Mouse (Mus musculus): Measurements from ENCODE around the gene Col8a2.

Gene Col8a2

DNA sequence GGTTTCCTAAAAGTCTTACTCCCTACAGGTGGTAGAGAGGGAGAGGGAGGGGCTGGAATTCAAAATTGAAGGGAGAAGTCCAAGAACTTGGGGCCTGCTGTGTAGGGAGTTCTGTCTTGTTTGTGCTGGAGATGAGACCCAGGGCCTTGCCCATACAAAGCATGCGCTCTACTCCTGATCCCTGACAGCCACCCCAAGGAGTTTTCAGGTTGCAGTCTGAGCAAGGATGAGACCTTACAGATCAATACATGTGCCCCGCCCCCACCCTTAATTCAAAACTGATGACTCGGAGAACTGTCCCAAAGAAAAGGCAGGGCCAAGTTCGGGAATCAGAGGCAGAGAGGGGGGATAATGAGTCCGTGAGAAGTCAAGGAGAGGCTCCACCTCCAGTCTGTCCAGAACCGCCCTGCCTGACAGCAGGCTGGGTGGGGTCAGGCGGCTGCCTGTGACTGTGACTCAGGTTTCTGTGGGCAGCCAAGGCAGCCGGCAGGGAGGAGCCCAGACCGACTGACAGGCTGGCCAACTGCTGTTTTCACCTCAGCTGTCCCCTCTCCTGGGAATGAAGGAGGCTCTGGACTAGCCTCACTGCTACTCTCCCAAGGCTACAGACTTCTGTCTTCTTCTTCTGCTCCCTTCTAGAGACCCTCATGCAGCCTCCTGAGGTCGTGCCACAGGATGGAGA lies 25.9 kb upstream of the Col8a2 start:
- in situ Hi-C loops (cut with MboI, MseI), result loop anchor here (5.0 kb wide), 1 partner anchor 33 kb away; no protein-coding TSS in a partner anchor

DNA sequence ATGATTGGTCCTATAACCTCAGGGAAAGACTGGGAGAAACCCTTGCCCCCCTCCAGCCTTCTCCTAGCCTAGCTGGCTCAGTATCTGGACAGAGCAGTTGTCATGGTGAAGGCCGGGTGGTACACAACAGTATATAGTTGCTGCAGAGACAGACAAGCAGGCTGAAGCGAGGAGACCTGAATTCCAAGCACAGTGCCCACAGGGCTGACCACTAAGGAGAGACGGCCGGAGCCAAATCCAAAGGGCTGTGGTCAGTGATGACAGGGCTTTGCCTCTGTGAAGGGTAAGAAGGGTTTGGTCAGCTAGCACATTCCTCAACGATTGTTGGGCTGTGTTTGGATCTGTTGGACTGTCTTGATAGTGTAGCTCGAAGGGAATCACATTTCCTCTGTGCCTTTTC lies 25.3 kb upstream of the Col8a2 start:
- in situ Hi-C loops (cut with MboI, MseI), result loop anchor here (5.0 kb wide), 1 partner anchor 34 kb away; no protein-coding TSS in a partner anchor

DNA sequence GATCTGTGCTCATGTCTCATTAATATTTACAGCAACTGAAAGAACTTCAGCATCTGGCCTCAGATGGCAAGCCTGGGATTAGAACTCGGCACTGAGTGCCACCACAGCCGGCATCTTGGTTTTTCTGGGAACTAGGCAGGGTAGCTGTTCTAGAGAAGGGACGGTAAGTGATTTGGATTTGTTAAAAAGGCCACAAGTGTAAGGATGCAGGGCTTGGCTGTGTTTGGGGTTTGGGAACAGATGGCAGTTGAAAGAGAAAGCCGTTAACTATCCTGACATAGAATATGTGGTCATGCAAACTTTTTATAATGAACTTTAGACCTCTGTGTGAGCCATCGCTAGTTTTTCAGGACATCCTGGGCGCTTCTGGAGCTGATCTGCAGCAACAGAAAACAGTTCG lies 24.9 kb upstream of the Col8a2 start:
- in situ Hi-C loops (cut with MboI, MseI), result loop anchor here (5.0 kb wide), 1 partner anchor 34 kb away; no protein-coding TSS in a partner anchor

DNA sequence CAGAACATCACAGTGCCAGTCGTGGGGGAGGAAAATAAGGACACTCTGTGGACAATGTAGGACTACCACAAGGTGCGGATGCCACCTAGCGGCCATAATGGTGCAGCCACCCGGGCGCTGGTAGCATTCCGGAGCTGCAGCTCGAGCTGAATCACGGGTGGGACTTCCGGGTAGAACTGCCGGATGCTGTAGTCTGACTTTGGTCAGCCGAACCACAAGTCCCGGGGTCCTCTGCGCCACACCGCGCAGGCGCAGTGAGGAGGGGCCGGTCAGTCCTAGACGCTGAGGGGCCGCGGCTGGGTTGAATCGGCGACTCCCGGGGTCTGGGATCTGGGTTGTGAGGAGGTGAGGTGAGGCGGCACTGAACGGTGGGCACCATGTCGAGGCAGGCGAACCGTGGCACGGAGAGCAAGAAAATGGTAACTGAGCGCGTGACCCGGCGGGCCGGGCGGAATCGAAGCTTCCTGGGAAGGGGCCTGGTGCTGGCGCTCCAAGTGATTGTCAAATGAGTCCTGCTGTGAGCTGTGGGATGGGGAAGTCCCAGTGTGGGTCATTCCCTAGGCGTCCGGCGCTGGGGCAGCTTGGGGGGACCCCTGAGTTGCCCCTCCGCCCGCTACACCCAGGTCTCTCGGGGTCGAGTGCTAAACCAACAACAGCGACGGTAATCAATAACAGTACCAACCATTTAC lies 24.3 kb upstream of the Col8a2 start, which contains the start of gene Trappc3:
Gene Trappc3, plus strand, starts transcription at position 207 of the 689 bp plus-strand sequence.
- in situ Hi-C loops (cut with MboI, MseI), result loop anchor here (5.0 kb wide), 1 partner anchor 35 kb away; no protein-coding TSS in a partner anchor

DNA sequence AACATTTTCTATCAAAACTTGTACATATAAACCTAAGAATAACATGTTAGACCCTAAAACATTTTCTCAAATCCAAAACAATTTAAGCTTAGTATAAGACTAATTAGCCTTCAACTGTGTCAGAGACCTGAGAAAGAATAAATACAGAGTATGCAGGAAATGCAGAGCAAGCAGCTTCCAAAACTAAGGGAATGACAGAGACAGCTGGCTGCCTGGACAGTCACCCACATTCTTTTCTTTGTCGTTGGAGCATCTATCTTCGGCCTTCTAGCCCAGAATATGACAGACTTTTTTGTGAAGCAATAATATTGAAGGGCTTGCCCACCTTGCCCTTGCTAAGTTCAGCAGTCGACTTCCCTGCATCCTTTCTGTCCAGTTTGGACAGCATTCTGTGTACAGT lies 17.3 kb upstream of the Col8a2 start:
- in situ Hi-C loops (cut with MboI, MseI), result no loop called here

DNA sequence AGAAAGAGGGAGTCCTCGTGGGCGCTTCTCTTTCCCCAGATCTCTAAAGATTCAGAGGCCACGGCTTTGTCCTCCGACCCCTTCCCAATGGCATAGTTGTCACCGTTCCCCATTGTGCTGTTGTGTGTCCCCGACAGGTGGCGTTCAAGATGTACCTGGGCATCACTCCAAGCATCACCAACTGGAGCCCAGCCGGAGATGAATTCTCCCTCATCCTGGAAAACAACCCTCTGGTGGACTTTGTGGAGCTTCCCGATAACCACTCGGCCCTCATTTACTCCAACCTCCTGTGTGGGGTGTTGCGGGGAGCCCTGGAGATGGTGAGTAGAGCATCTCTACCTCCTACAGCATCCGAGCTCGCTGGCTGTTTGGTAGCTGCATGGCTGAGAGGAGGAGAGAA lies 12.8 kb upstream of the Col8a2 start:
- in situ Hi-C loops (cut with MboI, MseI), result no loop called here

DNA sequence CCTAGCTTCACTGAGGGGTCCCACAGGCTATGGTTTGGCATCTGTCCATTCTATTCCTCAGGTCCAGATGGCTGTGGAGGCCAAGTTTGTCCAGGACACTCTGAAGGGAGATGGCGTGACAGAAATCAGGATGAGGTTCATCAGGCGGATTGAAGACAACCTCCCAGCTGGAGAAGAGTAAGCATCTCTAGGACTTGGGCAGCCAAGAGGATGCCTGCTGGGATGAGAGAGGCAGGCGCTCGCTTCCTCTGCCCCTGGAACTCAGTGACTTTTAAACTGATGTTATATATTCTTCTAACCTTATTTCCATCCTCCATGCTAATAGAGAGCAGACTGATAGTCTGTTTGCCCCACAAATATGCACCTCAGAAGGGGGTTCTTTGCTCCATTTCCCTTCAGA lies 11.5 kb upstream of the Col8a2 start:
- in situ Hi-C loops (cut with MboI, MseI), result no loop called here

DNA sequence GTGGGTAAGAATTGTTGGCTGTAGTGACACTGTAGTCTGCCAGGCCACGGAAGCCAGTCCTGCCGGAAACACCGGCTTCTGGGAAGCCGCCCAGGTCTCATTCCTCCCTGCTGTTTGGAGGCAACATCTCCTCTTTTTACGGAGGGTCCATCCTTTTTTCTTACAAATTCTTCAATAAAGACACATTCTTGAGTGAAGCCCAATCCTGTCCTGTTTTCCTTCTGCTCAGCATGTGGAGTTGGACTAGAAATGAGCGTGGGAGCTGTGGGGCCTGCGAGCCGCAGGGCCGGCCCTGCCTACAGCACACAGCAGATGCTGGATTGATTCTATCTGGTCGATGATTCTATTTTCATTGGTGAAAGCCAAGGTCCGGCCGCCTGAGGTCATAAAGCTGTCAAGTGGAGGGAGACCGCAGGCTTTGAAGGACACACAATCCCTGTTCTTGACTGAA lies 10.9 kb upstream of the Col8a2 start:
- in situ Hi-C loops (cut with MboI, MseI), result no loop called here

DNA sequence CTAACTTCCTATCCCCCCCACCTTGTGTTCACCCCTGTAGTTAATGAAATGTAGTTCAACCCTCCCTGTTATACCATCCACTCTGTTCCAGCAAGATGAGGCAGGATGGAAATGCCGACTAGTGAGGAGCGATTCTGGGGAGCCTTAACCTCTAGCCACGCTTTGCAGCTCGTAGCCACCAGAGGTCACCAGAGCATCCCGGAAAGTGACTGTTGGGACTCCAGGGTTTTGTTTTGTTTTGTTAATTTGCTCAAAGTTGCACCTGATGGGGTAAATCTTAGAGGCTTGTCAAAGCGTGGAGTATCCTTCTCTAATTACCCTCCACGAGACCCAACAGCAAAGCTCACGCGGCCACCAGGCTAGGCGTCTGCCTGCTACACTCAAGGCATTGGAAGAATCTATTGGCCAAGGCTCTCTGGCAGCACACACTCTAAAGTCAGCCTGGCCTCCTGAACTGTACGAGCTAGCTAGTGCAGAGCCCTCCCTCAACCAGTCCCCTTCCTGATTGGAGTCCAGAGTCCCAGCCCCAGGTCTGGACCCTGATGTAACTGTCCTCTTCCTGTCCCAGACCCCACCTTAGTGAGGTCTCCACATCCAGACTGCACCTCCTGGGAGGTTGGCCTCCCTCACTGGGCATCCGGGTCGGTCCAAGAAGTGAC lies 8.6 kb upstream of the Col8a2 start:
- in situ Hi-C loops (cut with MboI, MseI), result no loop called here

DNA sequence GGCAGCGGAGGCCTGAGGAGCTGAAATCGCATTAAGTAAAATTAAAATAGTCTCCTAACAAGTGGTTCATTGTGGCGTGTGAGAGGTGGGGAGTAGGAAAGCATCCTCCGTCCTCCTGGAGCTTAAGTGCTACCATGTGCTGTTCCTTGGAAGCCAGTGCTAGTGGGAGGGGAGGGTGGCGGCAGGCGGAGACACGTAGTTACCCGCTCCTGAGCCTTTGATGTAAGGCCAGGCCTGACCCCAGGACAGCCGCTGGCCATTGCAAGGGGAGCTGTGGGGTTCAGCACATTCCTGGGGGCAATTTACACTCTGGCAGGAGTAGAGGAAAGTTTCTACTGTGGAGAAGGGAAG lies 8.1 kb upstream of the Col8a2 start:
- in situ Hi-C loops (cut with MboI, MseI), result no loop called here

DNA sequence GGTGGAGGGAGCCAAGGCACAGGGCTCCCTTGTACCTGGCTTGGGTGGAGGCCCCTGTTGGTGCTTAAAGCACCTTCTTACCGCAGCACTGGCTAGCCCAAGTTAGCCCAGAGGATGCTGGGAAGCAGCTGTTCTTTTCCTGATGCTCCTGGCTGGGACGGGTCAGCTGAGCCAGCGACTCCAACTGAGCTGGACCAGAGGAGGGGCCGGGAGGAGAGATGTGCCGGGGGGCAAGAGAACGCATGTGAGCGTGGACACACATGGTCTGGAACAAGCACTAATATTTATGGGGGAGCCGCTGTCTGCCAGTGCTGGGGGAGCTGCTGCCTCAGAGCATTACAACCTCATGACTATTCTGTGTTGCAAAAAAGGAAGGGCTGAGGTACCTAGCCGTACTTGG lies 7.6 kb upstream of the Col8a2 start:
- in situ Hi-C loops (cut with MboI, MseI), result no loop called here

DNA sequence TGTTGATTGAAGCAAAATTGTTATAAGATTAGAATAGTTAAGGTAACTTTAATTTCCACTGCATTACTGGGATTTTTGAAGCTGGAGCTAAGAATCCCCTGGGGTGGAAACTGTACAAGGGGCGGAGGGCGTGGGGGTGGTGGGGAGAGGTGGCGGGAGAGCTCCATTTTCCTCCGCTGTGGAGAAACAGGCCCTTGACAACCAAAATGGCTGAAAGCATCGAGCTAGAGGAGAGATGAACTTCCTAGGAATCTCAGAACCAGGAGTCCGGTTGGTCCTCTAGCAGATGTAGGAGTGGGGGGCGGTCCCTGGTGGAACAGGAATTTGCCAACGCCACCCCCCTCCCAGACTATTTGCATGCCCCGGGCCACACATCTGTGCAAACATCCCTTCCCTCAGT lies 4.9 kb upstream of the Col8a2 start:
- in situ Hi-C loops (cut with MboI, MseI), result no loop called here

DNA sequence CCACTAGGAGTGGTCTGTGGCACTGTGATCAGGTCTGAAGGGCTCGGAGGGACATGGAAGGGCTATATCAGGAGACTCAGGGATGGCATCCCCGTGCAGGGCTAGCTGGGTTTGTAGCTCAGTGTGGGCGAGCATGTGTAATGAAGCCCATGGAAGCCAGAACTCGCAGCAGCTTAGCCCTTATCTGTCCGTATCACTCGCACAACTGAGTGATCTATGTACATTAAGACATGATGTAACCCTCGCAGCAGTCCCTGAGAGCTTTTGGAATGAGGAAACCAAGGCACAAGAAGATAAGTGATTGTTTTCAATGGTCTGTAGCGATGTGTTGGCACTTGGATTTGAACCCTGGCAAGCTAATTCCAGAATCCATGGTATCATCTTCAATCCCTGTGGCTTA lies 3.0 kb upstream of the Col8a2 start:
- in situ Hi-C loops (cut with MboI, MseI), result no loop called here

DNA sequence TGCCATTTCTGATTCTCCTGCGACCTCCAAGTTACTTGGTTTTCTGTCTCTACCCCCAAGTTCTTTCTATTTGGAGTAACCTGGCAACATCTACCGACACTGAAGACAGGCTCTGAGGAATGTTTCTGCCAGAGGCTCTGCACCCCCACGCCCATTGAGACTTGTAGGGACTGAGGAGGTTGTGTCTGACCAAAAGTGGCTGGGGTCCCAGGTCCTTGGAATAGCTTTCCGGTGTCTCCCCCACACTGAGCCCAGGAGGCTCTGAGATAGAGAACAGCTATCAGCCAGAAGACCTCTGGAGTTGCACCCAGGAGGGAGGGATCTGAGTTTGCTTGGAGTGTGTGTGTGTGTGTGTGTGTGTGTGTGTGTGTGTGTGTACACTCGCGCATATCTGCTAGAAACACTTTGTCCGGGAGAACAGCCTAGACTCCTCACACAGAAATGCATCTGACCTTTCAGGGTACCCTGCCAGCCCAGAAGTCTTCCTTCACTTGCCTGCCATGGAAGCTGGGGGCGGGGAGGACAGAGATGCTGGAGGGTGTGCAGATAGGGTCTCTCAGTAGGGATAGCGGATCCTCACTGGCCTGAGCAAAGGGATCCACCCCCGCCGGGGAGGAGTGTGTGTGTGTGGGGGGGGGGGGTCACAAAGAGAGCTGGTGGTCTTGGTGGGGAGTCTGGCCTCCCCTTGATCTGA lies 856 bp downstream of the Col8a2 start:
- in situ Hi-C loops (cut with MboI, MseI), result no loop called here

DNA sequence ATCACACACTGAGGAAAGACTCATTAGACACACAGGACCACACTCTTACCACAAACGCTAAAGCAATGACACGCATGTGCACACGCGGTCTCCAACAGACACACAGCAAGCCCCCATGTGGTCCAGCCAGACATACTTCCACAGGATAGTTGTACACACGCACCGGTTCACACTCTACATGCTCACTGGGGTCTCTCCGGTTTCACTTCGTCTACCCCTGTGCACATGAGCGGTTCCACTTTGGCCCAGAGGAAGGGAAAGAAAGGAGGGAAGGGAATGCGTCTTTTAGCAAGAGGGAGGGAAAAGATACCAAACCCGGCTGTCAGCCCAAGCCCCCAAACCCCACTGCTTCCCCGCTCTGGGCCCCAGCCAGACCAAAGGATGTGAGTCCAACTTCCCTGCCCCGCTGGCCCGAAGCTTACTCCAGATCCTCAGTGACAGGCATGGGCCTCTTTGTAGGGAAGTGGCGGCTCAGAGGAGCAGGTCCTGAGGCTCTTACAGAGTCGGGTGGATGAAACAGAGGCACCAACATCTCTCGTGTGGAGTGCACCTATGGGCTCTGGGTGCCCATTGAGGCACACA lies 1.6 kb downstream of the Col8a2 start:
- in situ Hi-C loops (cut with MboI, MseI), result no loop called here

DNA sequence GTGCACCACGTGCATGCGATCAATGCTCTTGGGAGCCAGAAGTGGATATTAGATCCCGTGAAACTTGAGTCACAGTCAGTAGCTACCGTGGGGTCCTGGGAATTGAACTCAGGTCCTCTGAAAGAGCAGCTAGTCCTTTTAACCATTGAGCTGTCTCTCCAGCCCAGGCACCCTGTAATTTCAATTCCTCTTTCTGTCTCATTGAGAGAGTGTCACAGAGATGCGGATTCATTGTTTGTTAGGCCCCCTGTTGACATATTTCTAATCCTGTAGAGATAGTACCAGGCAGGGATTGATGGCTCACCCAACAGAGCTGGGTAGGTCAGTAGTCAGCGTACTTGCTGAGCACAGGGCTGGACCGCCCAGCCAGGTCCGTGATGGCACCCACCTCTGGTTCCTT lies 3.7 kb downstream of the Col8a2 start:
- in situ Hi-C loops (cut with MboI, MseI), result no loop called here

DNA sequence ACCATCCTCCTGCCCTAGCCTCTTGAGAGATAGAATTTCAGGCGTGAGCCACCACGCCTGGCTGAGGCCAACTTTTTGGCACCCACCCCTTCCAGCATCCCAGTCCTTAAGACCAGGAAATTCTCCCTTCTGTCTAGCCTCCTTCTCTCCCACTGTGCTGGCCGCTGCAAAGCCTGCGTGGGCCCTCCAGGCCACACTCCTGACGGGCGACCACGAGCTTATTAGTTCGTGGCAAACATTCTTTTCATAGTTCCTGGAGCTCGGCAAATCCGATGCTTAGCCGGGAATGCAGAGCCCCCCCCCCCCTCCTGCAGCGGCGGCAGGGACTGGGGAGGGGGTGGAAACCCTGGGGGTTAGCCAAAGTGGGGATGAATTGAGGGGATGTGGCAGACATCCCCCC lies 4.6 kb downstream of the Col8a2 start:
- in situ Hi-C loops (cut with MboI, MseI), result no loop called here

DNA sequence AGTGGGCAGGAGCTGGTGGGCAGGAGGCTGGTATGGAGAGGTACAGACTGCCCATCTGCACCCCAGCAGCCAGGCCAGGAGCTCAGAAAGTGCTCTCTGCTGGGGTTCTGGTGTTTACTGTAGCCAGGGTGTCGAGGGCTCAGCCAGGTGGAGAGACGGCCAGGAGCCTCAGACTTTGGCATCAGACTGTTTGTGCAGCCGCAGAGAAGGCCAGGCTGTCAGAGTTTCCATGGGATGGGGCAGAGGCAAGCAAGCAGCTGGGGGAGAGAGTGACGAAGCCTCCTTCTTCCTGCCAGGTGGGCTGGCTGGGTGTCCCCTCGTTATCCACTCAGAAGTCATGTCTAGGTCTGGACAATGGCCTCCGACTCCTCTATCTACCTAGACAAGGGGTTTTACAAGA lies 8.6 kb downstream of the Col8a2 start:
- in situ Hi-C loops (cut with MboI, MseI), result no loop called here

DNA sequence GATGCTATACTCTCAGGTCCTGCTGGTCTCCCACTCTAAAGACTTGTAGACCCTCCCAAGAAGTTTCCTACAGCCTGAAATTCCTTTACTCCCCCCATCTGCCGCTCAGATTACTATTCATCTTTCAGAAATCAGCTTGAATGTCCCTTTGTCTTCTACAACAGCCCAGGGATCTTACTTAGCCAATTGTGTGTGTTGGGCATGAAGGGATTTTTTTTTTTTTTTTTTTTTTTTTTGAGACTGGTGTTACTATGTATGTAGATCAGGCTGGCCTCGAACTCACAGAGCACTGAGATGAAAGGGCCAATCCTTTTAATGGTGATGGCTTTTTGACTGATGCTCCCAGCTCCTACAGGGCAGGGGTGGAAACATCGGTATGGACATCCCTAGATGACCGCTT lies 9.3 kb downstream of the Col8a2 start:
- in situ Hi-C loops (cut with MboI, MseI), result no loop called here

DNA sequence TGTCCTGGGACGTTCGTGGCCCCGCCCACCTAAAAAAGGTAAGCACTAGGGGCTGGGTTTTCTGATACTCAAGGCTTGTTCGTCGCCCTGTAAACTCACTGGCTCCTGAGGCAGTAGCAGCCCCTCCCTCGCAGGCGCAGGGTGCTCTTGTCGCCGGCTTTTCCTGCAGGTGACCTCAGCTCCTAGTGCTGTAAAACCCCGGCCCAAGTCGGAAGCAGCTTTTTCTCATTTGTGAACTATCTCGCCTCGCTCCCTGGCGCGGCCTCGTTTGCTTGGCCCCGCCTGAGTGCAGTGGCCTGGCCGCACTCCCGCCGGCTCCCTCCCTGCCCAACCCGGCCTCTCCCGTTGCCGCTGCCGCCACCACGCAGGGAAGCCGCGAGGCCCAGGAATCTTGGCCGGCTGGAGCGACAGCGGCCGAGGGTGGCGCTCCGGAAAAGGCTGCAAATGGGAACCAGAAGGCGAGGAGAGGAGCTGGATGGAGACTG lies 10.1 kb downstream of the Col8a2 start:
- in situ Hi-C loops (cut with MboI, MseI), result no loop called here

DNA sequence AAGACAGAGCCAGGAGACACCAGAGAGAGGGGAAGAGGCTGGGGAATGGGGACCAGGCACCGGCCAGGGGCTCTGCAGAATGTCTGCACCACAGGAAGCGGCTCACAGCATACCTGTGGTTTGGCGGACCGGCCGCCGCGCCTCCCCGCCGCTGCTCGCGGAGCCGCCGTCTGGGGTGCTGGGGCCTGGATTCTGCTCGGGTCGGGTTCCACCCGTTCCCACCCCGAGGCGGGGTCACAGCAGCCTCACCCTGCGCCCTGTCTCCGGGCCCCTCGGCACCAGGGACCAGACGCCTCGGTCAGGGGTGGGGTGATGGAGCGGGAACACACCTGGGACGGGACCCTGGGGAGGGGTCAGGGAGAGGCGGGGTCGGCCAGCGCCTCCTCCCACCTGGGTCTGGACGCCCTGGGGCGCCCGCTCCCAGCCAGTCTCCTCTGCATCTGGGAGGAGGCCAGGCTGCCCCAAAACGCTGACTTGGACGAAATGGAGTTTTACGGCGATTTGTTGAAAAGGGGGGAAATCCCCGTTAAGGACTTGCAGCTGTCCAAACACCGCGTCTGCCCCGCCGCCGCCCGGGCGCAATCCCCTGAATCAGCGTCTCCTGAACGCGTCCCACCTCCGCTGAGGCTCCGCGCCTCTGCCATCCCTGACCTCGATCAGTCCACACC lies 14.5 kb downstream of the Col8a2 start:
- in situ Hi-C loops (cut with MboI, MseI), result no loop called here

Measured in T-helper 1 cell (primary cell).